Mouse (Mus musculus) cerebellum, adult 2 months (tissue): ENCODE results near the gene Bloc1s2.

Experiments used
- CTCF ChIP-seq: fragments of 200-500 bp; IDR thresholded peaks from 2 replicates; pipeline ENCODE4 v1.5.1; 2011; ENCODE audit warnings: low read depth, mild to moderate bottlenecking, control low read depth, low read length, moderate library complexity, borderline replicate concordance; ENCODE audit not compliant: insufficient read depth
- POLR2A ChIP-seq: fragments of 200-500 bp; IDR thresholded peaks from 2 replicates; pipeline ENCODE4 v1.6.1; 2011; ENCODE audit warnings: low read length, control low read depth, borderline replicate concordance; ENCODE audit not compliant: insufficient read depth

DNA sequence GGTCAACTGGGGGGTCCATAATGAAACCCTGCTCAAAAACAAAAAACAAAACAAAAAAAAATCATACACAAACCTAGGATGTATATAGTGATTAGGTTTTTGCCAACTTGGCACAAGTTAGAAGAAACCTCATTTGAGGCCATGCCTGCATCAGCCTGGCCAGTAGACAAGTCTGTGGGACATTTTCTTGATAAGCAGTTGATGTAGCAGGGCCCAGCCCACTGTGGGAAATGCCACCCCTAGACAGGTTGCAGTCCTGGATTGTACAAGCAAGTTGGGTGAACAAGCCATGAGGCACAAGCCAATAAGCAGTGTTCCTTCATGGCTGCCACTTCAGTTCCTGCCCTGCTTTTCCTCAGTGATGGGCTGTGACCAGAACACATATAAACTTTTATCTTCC, 45.4 kb downstream of the Bloc1s2 start:
- no peak for TF ChIP-seq CTCF
- no peak for TF ChIP-seq POLR2A
